Mouse (Mus musculus) right cerebral cortex, postnatal 14 days (tissue): ENCODE measurements around the gene Tmem40.

Experiments used
- DNase-seq: peaks from one replicate; pipeline ENCODE4 v3.0.0; 2022

Tmem40 gene

GRCm38 (mm10) chr6:115761995-115762756, at the start of gene Tmem40:
TSS of gene Tmem40 (minus strand) at chr6:115762410.
- DNase-seq: no peak

- DNase-seq: no peak
Measured at GRCm38 (mm10) chr6:115811606-115812005, 49.4 kb upstream of the Tmem40 start.

DNA sequence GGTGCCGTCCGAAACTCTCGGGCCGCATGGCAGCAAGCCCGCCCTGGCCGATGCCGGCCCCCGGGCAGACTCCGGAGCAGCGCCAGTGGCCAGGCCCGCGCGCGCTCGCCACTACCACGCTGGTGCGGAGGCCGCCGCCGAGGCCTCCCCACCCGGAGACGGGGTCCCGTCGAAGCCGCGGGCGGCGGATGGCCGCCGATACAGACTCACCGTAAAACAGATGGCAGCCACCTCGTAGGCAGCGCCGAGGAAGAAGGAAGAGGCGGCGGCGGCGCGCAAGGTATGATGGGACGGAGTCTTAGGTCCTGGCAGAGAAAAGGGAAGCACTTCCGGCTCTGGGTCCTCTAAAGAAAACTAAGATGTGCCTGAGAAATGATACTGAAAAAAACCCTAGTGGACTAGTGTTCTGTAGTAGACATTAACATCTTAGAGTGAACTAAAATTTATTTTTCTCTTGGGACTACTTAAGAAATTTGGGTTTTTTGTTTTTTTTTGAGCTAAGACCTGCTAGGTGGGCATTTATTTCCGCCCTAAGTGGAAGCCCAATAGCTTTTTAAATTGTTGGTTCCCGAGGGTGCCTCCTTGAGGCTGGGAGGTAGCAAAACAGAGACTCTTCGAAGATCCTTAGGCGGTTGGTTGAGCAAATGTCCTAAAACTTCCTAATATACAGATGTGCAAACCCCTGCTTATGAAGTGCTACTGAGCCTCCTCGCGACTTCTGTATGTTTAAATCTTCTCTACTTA, 46.5 kb upstream of the Tmem40 start, which contains the start of gene Rpl32:
Rpl32 (minus strand) TSS at position 260 of the 744 bp plus-strand sequence.
- DNase-seq: peak; percentile 87

- DNase-seq: no peak
Measured at GRCm38 (mm10) chr6:115808196-115808487, 45.9 kb upstream of the Tmem40 start.

DNA sequence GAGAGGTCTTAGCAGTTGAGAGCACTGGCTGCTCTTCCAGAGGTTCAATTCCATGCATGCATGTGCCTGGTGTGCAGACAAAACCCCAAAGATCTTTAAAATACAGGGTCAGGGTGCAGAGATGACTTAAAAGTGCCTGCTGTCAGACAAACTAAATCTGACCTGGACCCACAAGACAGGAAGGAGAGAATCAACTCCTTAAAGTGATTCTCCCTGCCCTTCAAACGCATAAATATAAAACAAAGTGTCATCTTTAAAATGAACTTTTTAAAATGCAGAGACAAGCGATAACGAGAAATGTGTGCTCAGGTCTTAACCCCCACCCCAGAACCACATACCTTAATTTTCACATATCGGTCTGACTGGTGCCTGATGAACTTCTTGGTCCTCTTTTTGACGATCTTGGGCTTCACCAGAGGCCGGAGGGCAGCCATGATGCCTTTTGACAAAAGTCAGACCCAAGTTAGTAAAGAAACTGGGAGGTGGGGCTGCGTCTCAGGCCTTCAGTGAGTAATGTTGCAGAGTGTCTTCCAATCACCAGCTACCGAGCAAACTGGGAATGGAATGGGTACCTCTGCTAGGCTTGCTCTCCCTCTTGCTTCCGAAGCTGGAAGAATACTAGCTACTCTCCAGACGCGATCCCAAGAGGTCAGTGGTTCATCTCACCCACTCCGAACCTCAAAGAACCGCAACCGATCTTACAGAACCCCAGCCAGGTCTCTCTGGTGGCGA, 45.4 kb upstream of the Tmem40 start:
- no peak for DNase-seq

DNA sequence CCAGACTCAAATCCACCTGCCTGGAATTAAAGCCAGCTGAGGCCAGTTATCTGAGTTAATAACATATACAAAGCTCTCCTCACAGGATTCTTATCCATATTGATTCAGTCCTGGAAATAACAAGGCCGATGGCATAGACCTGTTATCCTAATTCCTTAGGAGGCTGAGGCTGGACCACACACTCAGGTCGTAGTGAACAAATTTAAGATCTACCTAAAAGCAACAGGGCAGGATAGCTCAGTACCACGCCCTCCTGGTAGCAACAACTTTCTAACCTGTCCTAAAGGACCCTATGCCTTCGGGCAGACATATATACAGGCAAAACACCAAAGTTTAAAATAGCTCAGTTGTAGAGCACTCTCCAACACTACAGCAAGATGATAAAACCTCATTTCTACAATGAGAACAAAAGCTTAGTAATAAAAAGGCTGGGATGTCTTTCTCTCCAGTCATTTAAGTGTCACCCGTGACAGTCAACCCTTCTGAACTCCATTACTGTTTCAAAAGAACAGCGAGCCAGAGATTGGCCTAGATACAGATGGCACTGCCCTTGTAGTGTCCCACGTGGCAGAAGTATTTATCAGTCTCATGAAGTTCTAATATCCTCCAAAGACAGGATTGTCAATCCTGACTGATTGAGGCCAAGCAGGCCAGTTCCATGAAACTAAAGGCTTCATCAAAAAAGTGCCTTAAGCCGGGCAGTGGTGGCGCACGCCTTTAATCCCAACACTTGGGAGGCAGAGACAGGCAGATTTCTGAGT, 42.4 kb upstream of the Tmem40 start:
- no peak for DNase-seq

- peak; percentile 83 for DNase-seq
Measured at GRCm38 (mm10) chr6:115803541-115804382, 41.6 kb upstream of the Tmem40 start.

DNA sequence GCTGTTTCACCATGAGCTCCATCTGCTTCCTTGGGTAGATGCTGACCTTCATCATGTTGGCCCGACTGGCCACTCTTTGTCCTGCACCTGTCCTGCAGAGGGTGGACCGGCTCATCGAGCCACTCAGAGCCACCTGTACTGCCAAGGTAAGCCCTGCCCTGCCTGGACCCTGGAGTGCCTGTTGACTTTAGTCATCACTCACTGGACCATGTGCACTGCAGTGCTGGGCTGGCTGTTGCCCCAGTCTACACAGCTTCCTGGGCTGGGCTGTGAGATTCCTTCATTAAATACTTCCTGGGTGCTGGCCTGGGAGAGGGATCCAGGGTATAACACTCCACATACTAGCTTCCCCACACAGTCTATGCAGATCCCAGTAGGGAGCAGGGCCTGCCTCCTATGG, 39.6 kb upstream of the Tmem40 start:
- no peak for DNase-seq

- DNase-seq: no peak
Measured at GRCm38 (mm10) chr6:115792691-115793215, 30.5 kb upstream of the Tmem40 start.

- DNase-seq: no peak
Measured at GRCm38 (mm10) chr6:115791842-115792686, 29.9 kb upstream of the Tmem40 start.

GRCm38 (mm10) chr6:115791016-115791415, 28.8 kb upstream of the Tmem40 start:
- DNase-seq: no peak

- no peak for DNase-seq
Measured at GRCm38 (mm10) chr6:115782781-115783180, 20.6 kb upstream of the Tmem40 start.

DNA sequence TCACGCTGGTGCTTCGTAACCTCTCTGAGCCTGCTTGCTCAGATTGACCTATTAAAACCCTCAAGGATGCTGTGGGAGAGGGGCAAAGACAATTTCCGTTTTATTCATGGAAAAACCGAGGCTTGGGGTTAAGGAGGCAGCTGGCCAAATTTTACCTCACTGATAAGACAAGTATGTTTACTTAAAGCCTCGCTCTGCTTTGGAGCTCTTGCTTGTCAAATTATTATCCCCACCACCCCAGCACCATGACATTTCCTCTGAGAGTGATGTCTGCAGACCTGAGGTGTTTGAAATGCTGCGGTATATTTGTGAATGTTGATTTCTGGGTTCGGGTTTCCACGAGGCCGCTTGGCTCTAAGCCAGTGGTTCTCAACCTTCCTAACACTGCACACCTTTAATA, 14.2 kb upstream of the Tmem40 start:
- DNase-seq: no peak

- no peak for DNase-seq
Measured at GRCm38 (mm10) chr6:115775838-115776237, 13.6 kb upstream of the Tmem40 start.

DNA sequence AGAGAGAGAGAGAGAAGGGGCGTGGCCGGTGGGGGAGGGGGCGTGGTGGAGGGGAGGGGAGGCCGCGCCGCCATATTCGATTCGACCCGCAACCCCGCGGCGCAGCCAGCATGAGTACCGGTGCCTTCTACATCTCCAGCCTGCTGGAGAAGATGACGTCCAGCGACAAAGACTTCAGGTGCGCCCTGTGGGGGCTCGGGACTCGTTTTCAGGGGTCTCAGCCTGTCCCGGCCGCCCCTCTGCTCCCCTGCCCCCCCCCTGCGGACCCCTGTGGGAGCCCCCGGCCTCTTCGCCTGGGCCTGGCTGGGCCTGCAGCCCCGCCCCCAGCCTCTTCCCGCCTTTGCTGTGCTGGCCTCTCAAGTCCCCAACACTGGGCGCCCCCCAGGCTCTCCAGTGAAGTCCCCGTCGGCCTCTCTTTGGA, 12.3 kb upstream of the Tmem40 start, which contains the start of gene Cand2:
Cand2 (plus strand) TSS at position 38 of the 421 bp plus-strand sequence.
- DNase-seq: peak; percentile 58

GRCm38 (mm10) chr6:115773966-115774413, 11.8 kb upstream of the Tmem40 start:
- no peak for DNase-seq

GRCm38 (mm10) chr6:115772604-115773003, 10.4 kb upstream of the Tmem40 start:
- no peak for DNase-seq

DNA sequence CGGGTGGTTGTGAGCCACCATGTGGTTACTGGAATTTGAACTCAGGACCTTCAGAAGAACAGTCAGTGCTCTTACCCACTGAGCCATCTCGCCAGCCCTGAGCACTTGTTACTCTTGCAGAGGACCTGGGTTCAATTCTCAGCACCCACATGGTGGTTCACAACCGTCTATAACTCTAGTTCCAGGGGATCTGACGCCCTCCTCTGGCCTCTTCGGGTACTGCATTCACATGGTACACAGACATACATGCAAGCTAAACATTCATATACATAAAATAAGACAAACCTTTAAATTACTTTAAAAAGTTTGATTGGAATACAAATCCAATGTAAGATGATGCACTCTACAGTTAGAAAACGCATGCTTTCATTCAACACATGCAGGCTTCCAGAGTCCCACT, 10.0 kb upstream of the Tmem40 start:
- DNase-seq: no peak

- no peak for DNase-seq
Measured at GRCm38 (mm10) chr6:115770852-115771251, 8.6 kb upstream of the Tmem40 start.

- DNase-seq: no peak
Measured at GRCm38 (mm10) chr6:115770059-115770670, 8.0 kb upstream of the Tmem40 start.
